Mouse (Mus musculus) left cerebral cortex, postnatal 10 days (tissue): ENCODE data around the gene Prss43. TPM values are rescaled to one million over a fixed set of nuclear protein-coding genes. Genes with fewer than 3 reads are reported as not detected.

Source experiments
- DNase-seq, 2 experiments: peaks; one replicate each; pipeline ENCODE4 v3.0.0; 2021 to 2022; ENCODE audit warnings: low spot score in 2 of 2, mixed read lengths in 1 of 2; ENCODE audit errors: extremely low spot score in 1 of 2
- intact Hi-C: fragments of 180-260 bp; cut with DNase I; formaldehyde crosslinking; loops from one replicate; pipeline ENCODE4 v1.15.1; 2025
- total RNA-seq, 2 experiments: library from RNA; stranded (reverse); gene quantifications; 2 replicates each; pipeline ENCODE4 v1.2.3; 2021

The Prss43 gene
- total RNA-seq, 2 experiments from 2014 or later = 0.14 to 0.28 TPM

DNA sequence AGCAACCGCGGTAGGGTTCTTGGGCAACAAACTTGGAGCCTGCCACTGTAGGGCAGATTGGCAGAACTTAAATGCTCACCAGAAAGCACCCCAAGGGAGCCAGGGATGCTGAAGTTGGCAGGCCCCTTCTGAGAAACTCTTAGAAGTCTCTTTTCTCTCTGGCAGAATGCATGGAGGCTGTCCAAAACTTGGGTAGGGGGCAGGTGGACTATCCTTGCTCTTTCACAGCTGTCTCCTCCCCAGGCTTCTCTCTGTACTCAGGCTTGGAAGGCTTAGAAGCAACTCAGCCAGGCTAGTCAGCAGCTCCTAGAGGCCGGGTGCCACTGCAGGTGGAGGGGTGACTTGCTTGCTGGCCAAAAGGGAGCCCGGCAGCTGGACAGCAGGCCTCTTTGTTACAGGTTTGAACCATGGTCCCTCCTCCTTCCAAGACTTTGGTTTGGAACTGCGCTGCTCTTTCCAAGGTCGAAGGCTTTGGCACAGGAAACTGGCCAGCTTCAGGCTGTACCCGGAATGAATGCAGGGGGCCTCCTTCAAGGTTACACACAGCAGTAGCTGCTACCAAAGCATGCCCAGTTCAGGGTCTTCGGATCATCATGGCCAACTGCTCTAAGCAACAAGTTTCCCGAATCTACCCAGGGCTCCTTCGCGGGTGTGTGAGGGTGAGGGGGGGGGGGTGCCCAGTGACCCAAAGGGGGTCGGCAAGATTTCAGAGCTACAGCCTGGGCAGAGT is 52.9 kb downstream of the Prss43 start, which contains the start of gene Als2cl:
Als2cl (plus strand) TSS at position 680 of the 730 bp plus-strand sequence.
- intact Hi-C loops = no loop called here
- DNase-seq = peak in 1 of 2 experiments; percentile 26

DNA sequence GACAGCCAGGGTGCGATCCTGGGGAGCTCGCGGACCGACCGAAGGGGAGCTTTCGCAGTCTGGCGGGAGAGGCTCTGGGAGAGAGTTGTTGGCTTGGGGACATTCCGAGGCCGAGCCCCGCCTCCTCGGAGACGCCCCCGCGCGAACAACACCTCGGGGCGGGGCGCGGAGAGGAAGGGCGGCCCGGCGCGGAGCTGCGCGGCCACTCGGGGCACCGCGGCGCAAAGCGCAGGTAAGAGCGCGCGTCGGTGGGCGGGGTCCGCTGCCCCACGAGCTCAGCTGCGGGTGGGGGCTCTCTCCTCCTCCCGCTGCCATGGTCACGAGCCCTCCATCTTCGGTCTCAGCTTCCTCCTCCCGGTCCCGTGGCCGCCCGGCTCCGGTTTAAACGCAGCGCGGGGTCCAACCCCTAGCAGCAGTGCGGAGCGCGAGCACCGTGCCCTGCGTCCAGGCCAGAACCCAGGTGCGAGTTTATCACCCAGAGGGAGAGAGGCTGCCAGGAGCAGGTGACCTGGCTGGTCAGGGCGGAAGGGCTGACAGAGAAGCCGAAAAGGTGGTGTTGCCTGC is 53.6 kb downstream of the Prss43 start, which contains the start of gene Tmie:
Tmie (minus strand) TSS at position 116 of the 564 bp plus-strand sequence.
- DNase-seq = peak in 1 of 2 experiments; percentile 85
- intact Hi-C loops = no loop called here

DNA sequence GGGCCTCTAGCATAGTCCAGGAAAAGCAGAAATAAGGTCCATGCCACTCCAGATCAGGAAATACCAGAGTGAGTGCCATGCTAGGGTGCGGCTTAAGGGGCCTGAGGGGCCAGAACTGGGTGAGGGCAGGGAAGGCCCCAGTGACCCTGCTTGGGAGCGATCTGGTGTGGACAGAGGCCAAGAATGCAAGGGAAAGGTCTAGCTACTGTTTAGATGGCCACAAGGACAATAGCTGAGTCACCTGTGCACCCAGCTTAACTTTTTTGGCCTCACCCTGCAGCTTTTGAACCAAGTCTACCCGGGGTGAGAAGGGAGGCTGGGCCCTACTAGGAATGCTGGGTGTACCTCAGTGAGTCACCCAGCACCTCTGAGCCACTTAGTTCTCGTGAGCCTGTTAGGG is 54.3 kb downstream of the Prss43 start:
- no peak for DNase-seq
- intact Hi-C loops = no loop called here

Other genes with a start within 250 kb of the Prss43 start
- gene Nradd, start 202.2 kb upstream of the Prss43 start, total RNA-seq = 1 to 10 TPM; 1.0 to 2.0 TPM
- 10 to 100 TPM; 12.6 to 12.7 TPM for gene Nbeal2, start 172.5 kb upstream of the Prss43 start, total RNA-seq
- 10 to 100 TPM; 43.6 to 44.0 TPM for gene Ccdc12, start 170.2 kb upstream of the Prss43 start, total RNA-seq
- under 1 TPM; 0.39 to 0.56 TPM for gene Myl3, start 84.8 kb upstream of the Prss43 start, total RNA-seq
- 1 to 10 TPM; 9.1 to 9.3 TPM for gene Pth1r, start 79.5 kb upstream of the Prss43 start, total RNA-seq
- gene Prss42, start 28.5 kb upstream of the Prss43 start, total RNA-seq = not detected
- not detected for gene Prss44, start 12.7 kb upstream of the Prss43 start, total RNA-seq
- gene Prss45, start 7.9 kb downstream of the Prss43 start, total RNA-seq = under 1 TPM; 0.28 to 0.79 TPM
- gene Prss46, start 17.8 kb downstream of the Prss43 start, total RNA-seq = not detected
- under 1 TPM in 1 of 2 experiments, not detected in 1; 0.58 TPM for gene Prss50, start 31.3 kb downstream of the Prss43 start, total RNA-seq
- gene Als2cl, start 53.2 kb downstream of the Prss43 start, total RNA-seq = 1 to 10 TPM; 7.8 to 8.4 TPM
- 1 to 10 TPM; 4.7 to 5.5 TPM for gene Tmie, start 53.4 kb downstream of the Prss43 start, total RNA-seq
- not detected for gene Fam240a, start 90.2 kb downstream of the Prss43 start, total RNA-seq
- under 1 TPM in 1 of 2 experiments, not detected in 1; 0.39 TPM for gene Tdgf1, start 119.5 kb downstream of the Prss43 start, total RNA-seq
- 1 to 10 TPM in 1 of 2 experiments, under 1 TPM in 1; 0.92 to 1.6 TPM for gene Lrrc2, start 124.9 kb downstream of the Prss43 start, total RNA-seq
- under 1 TPM; 0.47 to 0.63 TPM for gene Rtp3, start 163.9 kb downstream of the Prss43 start, total RNA-seq
- under 1 TPM in 1 of 2 experiments, not detected in 1; 0.57 TPM for gene Ltf, start 192.6 kb downstream of the Prss43 start, total RNA-seq
- under 1 TPM; 0.85 to 0.86 TPM for gene Ccrl2, start 230.8 kb downstream of the Prss43 start, total RNA-seq